Mouse (Mus musculus): ENCODE results near the gene Ncoa1. TPM values are rescaled to one million over a fixed set of nuclear protein-coding genes. Genes with fewer than 3 reads are reported as not detected.

Ncoa1 gene
- total RNA-seq, 4 experiments from 2014 or later = 28.7 to 31.0 (median 29.4) TPM

- no peak for DNase-seq (ENCODE audit: low spot score)
Measured at GRCm38 (mm10) chr12:4230156-4230555, 246.8 kb downstream of the Ncoa1 start.

- no peak for DNase-seq (ENCODE audit: low spot score)
Measured at GRCm38 (mm10) chr12:4212908-4213307, 264.1 kb downstream of the Ncoa1 start.

GRCm38 (mm10) chr12:4211174-4211573 is 265.8 kb downstream of the Ncoa1 start:
- peak; percentile 22 for DNase-seq (ENCODE audit: low spot score)

GRCm38 (mm10) chr12:4209196-4209595 is 267.8 kb downstream of the Ncoa1 start:
- no peak for DNase-seq (ENCODE audit: low spot score)

- DNase-seq (ENCODE audit: low spot score) = peak; percentile 60
Measured at GRCm38 (mm10) chr12:4208405-4209133, 268.4 kb downstream of the Ncoa1 start.

- no peak for DNase-seq (ENCODE audit: low spot score)
Measured at GRCm38 (mm10) chr12:4206106-4206505, 270.9 kb downstream of the Ncoa1 start.

GRCm38 (mm10) chr12:4202206-4202605 is 274.8 kb downstream of the Ncoa1 start:
- DNase-seq (ENCODE audit: low spot score) = no peak

GRCm38 (mm10) chr12:4201454-4202200 is 275.4 kb downstream of the Ncoa1 start:
- DNase-seq (ENCODE audit: low spot score) = peak; percentile 67

GRCm38 (mm10) chr12:4199271-4199670 is 277.7 kb downstream of the Ncoa1 start:
- no peak for DNase-seq (ENCODE audit: low spot score)

GRCm38 (mm10) chr12:4198702-4199101 is 278.3 kb downstream of the Ncoa1 start:
- no peak for DNase-seq (ENCODE audit: low spot score)

Other genes with a start within 250 kb of the Ncoa1 start
- 1 to 10 TPM; 3.1 to 4.8 (median 4.4) TPM for gene Ptrhd1, start 243.2 kb downstream of the Ncoa1 start, total RNA-seq (2022)
- 1 to 10 TPM; 1.6 to 3.3 (median 2.5) TPM for gene Cenpo, start 242.9 kb downstream of the Ncoa1 start, total RNA-seq (2022)
- 10 to 100 TPM; 37.7 to 43.4 (median 42.4) TPM for gene Itsn2, start 115.5 kb upstream of the Ncoa1 start, total RNA-seq (2022)
- not detected for gene Gm3625, start 115.7 kb upstream of the Ncoa1 start, total RNA-seq (2022)